Mouse (Mus musculus) small intestine, adult 2 months (tissue): ENCODE measurements around the gene Tpst2. TPM values are rescaled to one million over a fixed set of nuclear protein-coding genes. Genes with fewer than 3 reads are reported as not detected.
A peak's percentile ranks its signal among the peaks of the same experiment; 100 is the strongest.

ENCODE experiments used
- H3K27ac ChIP-seq: fragments of 200-500 bp; 2 replicates; pipeline ENCODE4 v1.5.1; 2012; ENCODE audit warnings: low read depth, low read length, control low read depth, inconsistent platforms; ENCODE audit not compliant: insufficient read depth
- H3K27me3 ChIP-seq: fragments of 200-500 bp; 2 replicates; pipeline ENCODE4 v1.6.1; 2012; ENCODE audit warnings: mild to moderate bottlenecking, moderate library complexity, low read length, inconsistent platforms; ENCODE audit not compliant: control insufficient read depth, insufficient read depth
- H3K36me3 ChIP-seq: fragments of 200-500 bp; 2 replicates; pipeline ENCODE4 v1.6.1; 2012; ENCODE audit warnings: mild to moderate bottlenecking, low read length, control low read depth, inconsistent platforms; ENCODE audit not compliant: control insufficient read depth, insufficient read depth
- H3K4me1 ChIP-seq: fragments of 200-500 bp; 2 replicates; pipeline ENCODE4 v1.6.1; 2012; ENCODE audit warnings: low read length, inconsistent platforms, mixed read lengths; ENCODE audit not compliant: control insufficient read depth, insufficient read depth, insufficient read length
- H3K4me3 ChIP-seq: fragments of 200-500 bp; 2 replicates; pipeline ENCODE4 v1.5.1; 2012; ENCODE audit warnings: low read depth, mild to moderate bottlenecking, control low read depth, inconsistent platforms, low read length, moderate library complexity
- CTCF ChIP-seq: fragments of 200-500 bp; IDR thresholded peaks from 2 replicates; pipeline ENCODE4 v1.5.1; 2012; ENCODE audit warnings: low read depth, mild to moderate bottlenecking, control low read depth, inconsistent platforms, low read length, moderate library complexity, mixed read lengths; ENCODE audit not compliant: insufficient replicate concordance, insufficient read length; ENCODE audit errors: extremely low read depth
- POLR2A ChIP-seq: fragments of 200-500 bp; IDR thresholded peaks from 2 replicates; pipeline ENCODE4 v1.6.1; 2012; ENCODE audit warnings: low read depth, mild to moderate bottlenecking, control low read depth, inconsistent platforms, low read length, moderate library complexity
- WGBS: fragments of 180-500 bp; shearing (Covaris S2); methylation state at CpG from one replicate; pipeline ENCODE4 v1.1.7; 2018; 5-methylcytosine and 5-hydroxymethylcytosine counted together
- polyA plus RNA-seq: library from polyadenylated mRNA; depleted of rRNA; stranded (reverse); fragments of >200 nt; gene quantifications from 2 replicates; pipeline ENCODE4 v1.2.3, GENCODE M21; 2012

Tpst2 gene
- polyA plus RNA-seq, 1 experiment: 35.4 TPM

DNA sequence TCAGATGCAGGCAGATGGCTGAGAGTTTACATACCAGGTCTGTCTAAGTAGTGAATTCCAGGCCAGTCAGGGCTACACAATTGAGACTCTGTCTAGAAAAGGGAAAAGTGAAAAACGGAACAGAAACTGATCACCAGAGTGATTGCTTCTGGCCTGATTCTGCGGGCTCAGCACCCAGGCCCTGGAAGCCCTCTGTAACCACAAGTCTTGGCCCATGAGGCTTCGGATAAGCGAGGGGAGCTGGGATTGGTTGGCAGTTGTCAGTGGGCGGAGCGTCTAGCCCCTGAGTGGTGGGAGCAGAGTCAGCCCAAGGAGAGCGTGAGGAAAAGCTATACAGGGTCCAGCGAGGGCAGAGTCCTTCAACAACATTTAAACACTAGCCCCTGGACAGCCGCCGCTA, 11.0 kb upstream of the Tpst2 start:
- Histone ChIP-seq H3K4me3 (no peak overlapping the region), H3K27me3 (no peaks in the 10 kb centered on the region), H3K27ac (no peak overlapping the region), H3K4me1 (no peaks in the 10 kb centered on the region), H3K36me3 (no peaks in the 10 kb centered on the region)
- WGBS: 39% methylated on average over 10 of the region's 10 CpGs
- TF ChIP-seq CTCF: no peak
- no peak for TF ChIP-seq POLR2A

DNA sequence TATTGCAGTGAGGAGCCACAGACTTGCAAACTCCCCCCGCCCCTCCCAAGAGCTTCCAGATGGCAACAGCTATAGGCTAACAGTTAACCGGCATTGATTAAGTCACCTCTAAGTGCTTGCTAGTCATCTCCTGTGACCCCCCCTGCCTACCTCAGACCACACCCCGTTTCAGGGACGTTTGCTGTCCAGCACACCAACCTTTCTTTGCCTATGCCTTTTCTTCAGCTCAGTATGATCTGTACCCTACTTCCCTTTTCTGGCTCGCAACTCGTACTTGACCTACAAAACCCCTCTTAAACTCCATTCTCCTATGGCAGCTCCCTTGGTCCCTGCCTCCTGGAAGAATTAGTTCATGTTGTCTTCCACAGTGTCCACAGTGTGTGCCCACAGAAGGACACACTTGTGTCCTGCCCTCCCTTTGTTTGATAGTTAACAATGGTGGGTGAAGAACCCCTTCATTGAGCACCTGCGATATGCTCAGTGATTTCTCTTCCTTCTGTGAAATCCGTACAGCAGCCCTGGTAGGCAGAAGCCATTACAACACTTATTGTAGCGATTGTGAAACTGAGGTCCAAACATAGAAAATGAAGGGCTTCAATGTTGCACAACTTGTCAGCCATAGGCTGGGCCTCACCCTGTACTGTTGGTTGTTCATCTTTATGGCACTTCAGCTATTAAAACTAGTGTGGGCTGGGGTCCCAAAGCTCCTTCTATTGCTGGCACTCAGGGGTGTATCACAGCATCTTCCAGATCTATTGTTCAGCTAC, 10.3 kb upstream of the Tpst2 start:
- WGBS: 47% methylated on average over 9 of the region's 9 CpGs
- Histone ChIP-seq H3K27ac (no peak overlapping the region), H3K4me1 (no peaks in the 10 kb centered on the region)

DNA sequence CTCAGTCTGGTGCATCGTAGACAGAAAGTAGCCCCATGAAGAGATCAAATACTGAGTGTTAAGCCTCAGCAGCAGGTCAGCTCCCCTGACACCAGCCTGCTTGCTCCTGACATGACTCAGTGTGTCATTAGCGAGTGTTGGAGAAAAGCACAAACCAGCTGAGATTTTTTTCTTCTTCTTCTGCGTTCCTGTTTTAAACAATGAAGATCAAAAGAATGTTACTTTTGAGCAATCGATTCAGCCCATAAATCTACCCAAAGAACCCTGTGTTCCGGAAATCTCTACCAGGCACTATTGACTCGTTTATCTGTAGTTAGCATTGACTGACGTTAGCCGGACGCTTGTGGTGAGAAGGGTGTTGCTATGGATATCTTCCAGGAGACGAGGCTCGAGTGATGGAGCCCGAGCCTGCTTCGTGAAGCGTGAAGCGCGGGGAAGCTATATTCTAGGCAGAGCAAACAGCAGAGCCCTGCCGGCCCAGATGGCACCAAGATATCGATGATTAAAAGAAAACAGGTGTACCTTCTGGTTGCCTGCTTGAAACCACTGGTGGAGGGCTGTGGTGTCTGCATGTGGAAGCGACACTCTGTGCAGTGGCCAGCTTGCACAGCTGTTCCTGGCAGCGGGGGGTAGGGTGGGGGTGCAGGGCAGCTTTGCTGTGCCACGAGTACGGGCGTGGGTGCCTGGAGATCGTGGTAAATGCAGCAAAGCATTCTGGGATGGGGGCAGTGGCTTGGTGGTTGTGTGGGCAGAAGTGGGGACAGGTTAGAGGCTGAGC, 5.5 kb upstream of the Tpst2 start:
- peak overlapping the region; percentile 61 for H3K27ac ChIP-seq
- no peak for TF ChIP-seq POLR2A
- no peak for TF ChIP-seq CTCF
- WGBS: 28% methylated on average over 24 of the region's 24 CpGs
- no peaks in the 10 kb centered on the region for H3K27me3 ChIP-seq
- H3K4me1 ChIP-seq: peaks cover 2% of the 10 kb centered on the region; the same call in 1 of the 2 replicates
- H3K4me3 ChIP-seq: no peak overlapping the region
- no peaks in the 10 kb centered on the region for H3K36me3 ChIP-seq

More for the DNA sequence above, 10.3 kb upstream of the Tpst2 start:
- no peak overlapping the region for H3K4me3 ChIP-seq
- no peak for TF ChIP-seq POLR2A
- TF ChIP-seq CTCF: no peak
- H3K36me3 ChIP-seq: no peaks in the 10 kb centered on the region
- no peaks in the 10 kb centered on the region for H3K27me3 ChIP-seq

- TF ChIP-seq CTCF (no peak), POLR2A (no peak)
- no peaks in the 10 kb centered on the region for H3K36me3 ChIP-seq
- WGBS: 53% methylated on average over 2 of the region's 2 CpGs
- no peak overlapping the region for H3K4me3 ChIP-seq
- no peaks in the 10 kb centered on the region for H3K27me3 ChIP-seq
- H3K27ac ChIP-seq: peak overlapping the region; percentile 79
- peaks cover 4% of the 10 kb centered on the region; the same call in 1 of the 2 replicates for H3K4me1 ChIP-seq
Observed at GRCm38 (mm10) chr5:112272934-112273333, 3.6 kb upstream of the Tpst2 start.

DNA sequence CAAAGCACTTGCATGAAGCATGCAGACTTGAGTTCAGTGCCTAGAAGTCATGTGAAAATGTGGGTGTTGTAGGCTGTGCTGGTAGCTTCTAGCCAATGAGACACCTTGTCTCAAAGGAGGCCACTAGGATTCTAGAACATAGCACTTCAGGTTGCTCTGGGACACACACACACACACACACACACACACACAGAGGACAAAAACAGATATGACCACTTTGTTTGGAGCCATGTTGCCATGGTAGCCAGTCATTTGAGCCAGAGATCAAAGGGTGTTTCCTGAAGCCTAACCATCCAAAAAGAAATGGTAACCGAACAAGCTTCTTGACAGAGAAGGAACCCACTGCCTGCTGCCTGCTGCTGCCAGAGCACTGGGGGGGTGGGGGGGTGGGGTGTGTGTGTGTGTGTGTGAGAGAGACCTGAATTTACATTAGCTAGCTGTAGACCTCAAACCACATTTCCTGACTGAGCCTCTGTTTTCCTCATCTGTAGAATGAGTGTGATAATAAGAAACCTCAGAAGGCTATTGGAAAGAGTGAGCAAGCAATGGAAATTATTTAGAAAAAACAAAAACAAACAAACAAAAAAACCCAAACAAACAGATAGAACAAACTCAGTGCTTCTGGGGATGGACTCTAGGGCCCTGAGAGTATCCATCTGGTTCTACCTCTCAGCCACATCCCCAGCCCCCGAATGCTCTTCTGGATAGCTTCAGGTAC, 2.6 kb upstream of the Tpst2 start:
- Histone ChIP-seq H3K4me1 (peaks cover 9% of the 10 kb centered on the region; the same call in 1 of the 2 replicates), H3K36me3 (no peaks in the 10 kb centered on the region), H3K27me3 (no peaks in the 10 kb centered on the region), H3K27ac (peak overlapping the region; percentile 72), H3K4me3 (no peak overlapping the region)
- TF ChIP-seq POLR2A (no peak), CTCF (no peak)
- WGBS: 46% methylated on average over 2 of the region's 2 CpGs

GRCm38 (mm10) chr5:112275021-112275804, 1.3 kb upstream of the Tpst2 start:
- H3K27me3 ChIP-seq: no peaks in the 10 kb centered on the region
- H3K36me3 ChIP-seq: no peaks in the 10 kb centered on the region
- peaks cover 14% of the 10 kb centered on the region; the same call in 1 of the 2 replicates for H3K4me1 ChIP-seq
- H3K4me3 ChIP-seq: no peak overlapping the region
- peak overlapping the region; percentile 69; the same call in 1 of the 2 replicates for H3K27ac ChIP-seq
- 28% methylated on average over 4 of the region's 4 CpGs for WGBS
- TF ChIP-seq CTCF (no peak), POLR2A (no peak)
